Mouse (Mus musculus) embryonic facial prominence, embryonic 14.5 days (tissue): ENCODE results near the gene Snx14. TPM values are rescaled to one million over a fixed set of nuclear protein-coding genes. Genes with fewer than 3 reads are reported as not detected.

Experiments
- ATAC-seq: fragments of 200-750 bp; cut with Nextera tagmentation; 2 replicates; pipeline ENCODE4 v1.8.0; 2017; ENCODE audit warnings: low read depth, moderate number of reproducible peaks, moderate TSS enrichment
- DNase-seq: peaks from one replicate; pipeline ENCODE4 v3.0.0-alpha.2; 2015; ENCODE audit warnings: low spot score
- H3K27ac ChIP-seq: fragments of 300-500 bp; sonication (generic); replicated peaks from 2 replicates; pipeline ENCODE4 v1.5.1; 2014; ENCODE audit warnings: low read depth, mild to moderate bottlenecking, low read length, moderate library complexity
- H3K27me3 ChIP-seq: fragments of 300-500 bp; sonication (generic); replicated peaks from 2 replicates; pipeline ENCODE4 v1.6.1; 2014; ENCODE audit warnings: low read length; ENCODE audit not compliant: control insufficient read depth, insufficient read depth
- H3K36me3 ChIP-seq: fragments of 300-500 bp; sonication (generic); 2 replicates; pipeline ENCODE4 v1.6.1; 2014; ENCODE audit warnings: low read length, mixed read lengths; ENCODE audit not compliant: control insufficient read depth, insufficient read depth
- H3K4me1 ChIP-seq: fragments of 300-500 bp; sonication (generic); 2 replicates; pipeline ENCODE4 v1.6.1; 2014; ENCODE audit warnings: antibody characterized with exemption, low read length; ENCODE audit not compliant: control insufficient read depth, insufficient read depth
- H3K4me2 ChIP-seq: fragments of 300-500 bp; sonication (generic); 2 replicates; pipeline ENCODE4 v1.6.1; 2014; ENCODE audit warnings: low read depth, mild to moderate bottlenecking, low read length, moderate library complexity, mixed read lengths
- H3K4me3 ChIP-seq: fragments of 300-500 bp; sonication (generic); 2 replicates; pipeline ENCODE4 v1.5.1; 2014; ENCODE audit warnings: low read depth, mild to moderate bottlenecking, low read length
- H3K9ac ChIP-seq: fragments of 300-500 bp; sonication (generic); 2 replicates; pipeline ENCODE4 v1.6.1; 2014; ENCODE audit warnings: low read depth, mild to moderate bottlenecking, low read length, moderate library complexity, mixed read lengths
- H3K9me3 ChIP-seq: fragments of 300-500 bp; sonication (generic); 2 replicates; pipeline ENCODE4 v1.6.1; 2016; ENCODE audit warnings: low read length; ENCODE audit not compliant: control insufficient read depth
- WGBS: fragments of 180-500 bp; shearing (Covaris S2); extraction: QIAGEN DNeasy Blood & Tissue Kit; methylation state at CpG from one replicate; pipeline ENCODE4 v1.1.7; 2014; 5-methylcytosine and 5-hydroxymethylcytosine counted together
- polyA plus RNA-seq: library from polyadenylated mRNA; unstranded; fragments of >200 nt; fragmentation: Nextera tagmentation; extraction: Ambion mirVana; gene quantifications from 2 replicates; pipeline ENCODE4 v1.2.1, GENCODE M21; 2014

Gene Snx14
- polyA plus RNA-seq, 1 experiment from 2014 or later = 25.1 TPM

DNA sequence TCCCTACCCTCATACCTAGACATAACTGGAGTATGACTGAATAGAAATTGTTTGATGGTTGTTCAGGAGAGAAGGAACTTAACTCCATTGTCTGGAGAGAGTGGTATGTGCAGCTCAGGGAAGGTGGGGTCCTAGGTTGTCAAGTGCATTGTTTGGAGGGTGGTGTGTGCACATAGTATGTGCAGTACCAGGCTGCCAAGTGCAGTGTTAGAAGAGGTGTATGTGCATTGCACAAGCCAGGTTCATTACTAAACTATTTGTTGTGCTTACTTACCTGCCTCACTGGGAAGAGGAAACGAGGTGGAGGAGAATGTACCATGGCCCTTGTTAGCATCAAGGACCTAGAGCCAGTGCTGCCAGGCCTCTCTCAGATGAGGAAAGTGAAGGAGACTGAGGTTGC, 88.4 kb downstream of the Snx14 start:
- 76% methylated on average over 1 of the region's 1 CpGs for WGBS
- ATAC-seq (no peak), DNase-seq (no peak)
- no peak overlapping the region for H3K9ac ChIP-seq
- no peak overlapping the region for H3K4me2 ChIP-seq
- H3K4me3 ChIP-seq = no peak overlapping the region
- H3K36me3 ChIP-seq = no peaks in the 10 kb centered on the region
- no peak overlapping the region for H3K27ac ChIP-seq
- peaks cover 15% of the 10 kb centered on the region; the same call in 1 of the 2 replicates for H3K4me1 ChIP-seq
- no peaks in the 10 kb centered on the region for H3K9me3 ChIP-seq
- H3K27me3 ChIP-seq = no peaks in the 10 kb centered on the region

DNA sequence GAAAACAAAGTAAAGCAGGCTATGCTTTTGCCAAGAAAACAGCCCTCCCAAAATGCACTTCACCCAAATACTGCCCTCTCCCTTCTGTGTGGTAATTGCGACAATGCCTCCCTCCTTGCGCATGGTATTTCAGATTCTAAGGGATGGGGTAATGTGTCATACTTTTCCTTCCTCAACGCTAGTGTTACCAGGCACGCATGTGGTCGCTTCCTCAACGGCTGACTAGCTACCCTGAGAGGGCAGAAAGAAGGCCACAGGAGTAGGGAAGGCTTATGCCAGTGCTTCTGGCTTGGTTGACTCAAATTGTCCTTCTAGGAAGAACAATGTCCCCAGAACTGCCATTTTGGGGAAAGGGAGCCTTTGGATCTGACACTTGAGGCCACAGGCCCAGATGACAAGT, 90.1 kb downstream of the Snx14 start:
- Histone ChIP-seq H3K9me3 (no peaks in the 10 kb centered on the region), H3K4me2 (no peak overlapping the region), H3K36me3 (no peaks in the 10 kb centered on the region), H3K4me3 (no peak overlapping the region), H3K27me3 (no peaks in the 10 kb centered on the region), H3K9ac (no peak overlapping the region), H3K4me1 (peaks cover 15% of the 10 kb centered on the region; the same call in 1 of the 2 replicates), H3K27ac (no peak overlapping the region)
- no peak for ATAC-seq
- no peak for DNase-seq
- 81% methylated on average over 6 of the region's 6 CpGs for WGBS

DNA sequence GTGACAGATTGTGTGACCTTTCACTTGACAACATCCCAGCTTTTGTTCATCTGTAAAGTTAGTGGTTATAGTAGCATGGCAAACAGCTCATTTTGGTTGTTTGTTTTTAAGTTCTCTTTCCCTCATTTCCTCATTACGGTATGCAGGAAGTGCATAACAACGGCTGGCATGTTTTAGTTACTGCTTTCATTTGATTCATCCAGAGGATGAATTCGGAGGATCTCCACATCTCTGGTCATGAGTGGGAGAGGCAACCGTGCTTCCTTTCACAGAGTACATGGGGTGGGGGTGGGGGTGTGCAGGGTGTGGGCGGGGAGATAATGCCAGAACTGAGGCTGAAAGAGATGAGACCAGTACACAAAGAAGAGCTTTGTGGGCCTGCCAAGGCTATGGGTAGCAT, 91.9 kb downstream of the Snx14 start:
- Histone ChIP-seq H3K9me3 (no peaks in the 10 kb centered on the region), H3K9ac (no peak overlapping the region), H3K27me3 (no peaks in the 10 kb centered on the region), H3K4me2 (no peak overlapping the region), H3K4me3 (no peak overlapping the region), H3K36me3 (no peaks in the 10 kb centered on the region), H3K4me1 (peaks cover 10% of the 10 kb centered on the region; the same call in 1 of the 2 replicates), H3K27ac (no peak overlapping the region)
- WGBS = 58% methylated on average over 5 of the region's 5 CpGs
- ATAC-seq (no peak), DNase-seq (no peak)

DNA sequence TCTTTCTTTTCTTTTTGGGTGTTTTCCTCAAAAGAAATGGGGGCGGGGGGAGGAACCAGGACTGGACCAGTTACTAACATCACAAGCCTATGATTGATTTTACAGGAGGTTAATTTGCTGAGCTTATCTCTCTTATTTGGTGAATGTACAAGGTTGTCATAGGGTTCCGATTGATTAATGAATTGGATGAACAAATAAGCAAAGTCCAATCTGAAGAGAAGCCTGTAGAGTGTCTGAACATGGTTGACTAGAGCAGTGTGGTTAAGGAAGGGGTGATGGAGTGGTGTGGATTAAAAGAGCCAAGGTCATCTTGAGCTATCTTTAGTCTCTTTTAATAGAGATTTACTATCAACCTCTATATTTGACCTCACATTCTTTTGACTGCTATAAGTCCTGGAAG, 94.3 kb downstream of the Snx14 start:
- no peaks in the 10 kb centered on the region for H3K9me3 ChIP-seq
- WGBS = 90% methylated on average over 2 of the region's 2 CpGs
- no peaks in the 10 kb centered on the region for H3K27me3 ChIP-seq
- no peaks in the 10 kb centered on the region for H3K4me1 ChIP-seq
- no peak for ATAC-seq
- no peak overlapping the region for H3K4me3 ChIP-seq
- no peak for DNase-seq
- no peak overlapping the region for H3K4me2 ChIP-seq
- no peak overlapping the region for H3K27ac ChIP-seq
- no peak overlapping the region for H3K9ac ChIP-seq
- H3K36me3 ChIP-seq = no peaks in the 10 kb centered on the region

DNA sequence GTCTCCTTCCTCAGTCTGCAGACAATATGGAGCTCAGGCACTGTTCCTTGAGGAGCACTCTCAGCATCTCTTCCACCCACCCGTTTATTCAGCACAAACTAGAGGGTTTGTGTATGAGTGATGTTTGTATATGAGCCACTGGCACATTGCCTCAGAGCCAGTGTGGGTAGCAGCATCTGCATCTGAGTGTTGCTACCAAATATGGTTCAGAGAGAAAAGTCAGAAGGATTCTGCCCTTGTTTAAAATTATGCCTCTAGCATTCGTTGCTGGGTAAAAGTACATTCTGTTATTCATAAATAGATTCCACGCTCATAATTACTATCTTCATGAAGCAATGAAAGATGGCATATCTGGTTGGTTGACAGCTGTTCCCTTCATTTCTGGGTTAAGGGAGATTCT, 96.1 kb downstream of the Snx14 start:
- H3K4me2 ChIP-seq = no peak overlapping the region
- ATAC-seq = no peak
- H3K9me3 ChIP-seq = no peaks in the 10 kb centered on the region
- WGBS = 72% methylated on average over 3 of the region's 3 CpGs
- no peak for DNase-seq
- no peak overlapping the region for H3K4me3 ChIP-seq
- no peak overlapping the region for H3K9ac ChIP-seq
- no peaks in the 10 kb centered on the region for H3K27me3 ChIP-seq
- no peaks in the 10 kb centered on the region for H3K36me3 ChIP-seq
- no peaks in the 10 kb centered on the region for H3K4me1 ChIP-seq
- no peak overlapping the region for H3K27ac ChIP-seq

DNA sequence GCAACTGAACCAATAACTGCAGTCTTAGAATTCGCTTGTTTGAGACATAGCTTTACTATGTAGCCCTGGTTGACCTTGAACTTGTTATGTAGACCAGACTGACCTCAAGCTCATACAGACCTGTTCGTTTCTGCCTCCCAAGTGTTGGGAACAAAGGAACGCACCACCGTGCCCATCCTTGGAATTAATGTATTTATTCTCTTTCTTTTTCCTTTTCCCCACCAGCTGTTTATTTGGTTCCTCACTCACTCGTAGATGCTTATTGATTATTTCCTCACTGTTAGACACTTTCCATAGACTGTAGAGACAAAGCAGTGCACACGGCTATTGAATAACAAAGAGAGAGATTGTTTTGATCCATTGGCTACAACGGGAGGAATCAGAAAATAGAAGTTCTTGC, 96.5 kb downstream of the Snx14 start:
- H3K9me3 ChIP-seq = no peaks in the 10 kb centered on the region
- no peak overlapping the region for H3K4me3 ChIP-seq
- no peak overlapping the region for H3K9ac ChIP-seq
- no peaks in the 10 kb centered on the region for H3K4me1 ChIP-seq
- no peaks in the 10 kb centered on the region for H3K36me3 ChIP-seq
- 79% methylated on average over 7 of the region's 7 CpGs for WGBS
- no peak for DNase-seq
- no peaks in the 10 kb centered on the region for H3K27me3 ChIP-seq
- no peak for ATAC-seq
- H3K27ac ChIP-seq = no peak overlapping the region
- no peak overlapping the region for H3K4me2 ChIP-seq

DNA sequence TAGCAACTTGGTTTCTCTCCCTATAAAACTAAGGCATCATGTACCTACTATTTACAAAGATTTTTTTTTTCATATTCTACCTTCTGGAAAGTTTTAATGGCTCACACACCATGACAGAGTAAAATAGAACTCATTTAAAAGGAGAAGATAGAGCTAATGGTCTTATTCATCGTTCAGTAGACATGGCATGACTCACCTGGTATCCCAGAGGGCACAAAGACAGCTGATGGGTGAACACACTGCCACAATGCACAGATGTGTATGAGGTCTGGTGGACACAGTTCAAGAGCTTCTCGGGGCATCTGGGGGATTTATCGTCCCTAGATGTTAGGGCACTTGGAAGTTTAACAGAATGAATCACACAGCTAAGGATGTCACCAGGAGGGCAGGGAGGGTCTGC, 97.9 kb downstream of the Snx14 start:
- H3K4me1 ChIP-seq = no peaks in the 10 kb centered on the region
- 81% methylated on average over 3 of the region's 3 CpGs for WGBS
- no peak overlapping the region for H3K9ac ChIP-seq

DNA sequence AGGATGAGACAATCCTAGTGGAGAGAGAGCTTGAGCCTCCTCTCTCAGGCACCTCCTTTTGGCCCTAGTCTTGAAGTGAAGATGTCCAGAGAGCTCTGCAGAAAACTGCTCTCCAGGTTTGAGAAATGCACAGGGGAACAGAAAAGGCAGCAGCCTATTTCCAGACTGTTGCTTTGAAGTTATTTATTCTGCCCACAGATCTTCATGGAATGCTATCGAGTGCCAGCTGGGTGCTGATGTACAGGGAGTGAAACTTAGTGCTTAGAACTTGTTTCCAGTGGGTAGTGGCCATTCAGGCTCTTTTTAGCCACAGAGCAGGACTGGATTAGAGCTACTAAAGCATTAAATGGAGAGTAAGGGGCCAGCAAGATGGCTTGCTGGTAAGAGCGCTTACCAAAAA, 102.9 kb downstream of the Snx14 start:
- Histone ChIP-seq H3K4me3 (no peak overlapping the region), H3K36me3 (no peaks in the 10 kb centered on the region), H3K4me1 (no peaks in the 10 kb centered on the region), H3K27ac (no peak overlapping the region), H3K9ac (no peak overlapping the region), H3K27me3 (no peaks in the 10 kb centered on the region), H3K9me3 (no peaks in the 10 kb centered on the region), H3K4me2 (no peak overlapping the region)
- ATAC-seq (no peak), DNase-seq (no peak)
- 67% methylated on average over 2 of the region's 2 CpGs for WGBS

More for the DNA sequence above, 97.9 kb downstream of the Snx14 start:
- H3K36me3 ChIP-seq = no peaks in the 10 kb centered on the region
- no peak overlapping the region for H3K27ac ChIP-seq
- ATAC-seq = no peak
- no peak overlapping the region for H3K4me3 ChIP-seq
- no peak for DNase-seq
- no peak overlapping the region for H3K4me2 ChIP-seq
- H3K27me3 ChIP-seq = no peaks in the 10 kb centered on the region
- H3K9me3 ChIP-seq = no peaks in the 10 kb centered on the region

DNA sequence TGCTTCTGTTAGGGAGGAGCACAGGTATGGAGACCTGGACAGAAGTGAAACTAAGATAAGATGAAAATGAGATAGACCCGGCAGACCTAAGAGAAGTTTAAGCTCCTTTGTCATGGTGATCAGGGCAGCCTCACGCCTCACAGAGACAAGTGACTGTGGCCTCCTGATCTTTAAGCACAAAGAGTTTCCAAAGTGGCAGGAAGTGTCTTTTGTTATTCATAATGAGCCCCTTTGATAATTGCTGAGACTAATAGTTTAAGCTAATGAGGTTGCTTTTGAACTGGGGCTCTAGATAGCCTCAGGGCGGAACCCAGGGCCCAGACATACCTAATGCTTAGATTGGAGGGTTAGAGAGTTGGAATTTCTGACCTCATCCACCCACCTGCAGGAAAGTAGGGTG, 106.3 kb downstream of the Snx14 start:
- H3K27me3 ChIP-seq = peaks cover 13% of the 10 kb centered on the region
- no peak overlapping the region for H3K4me3 ChIP-seq
- H3K27ac ChIP-seq = no peak overlapping the region
- H3K4me2 ChIP-seq = no peak overlapping the region
- H3K9me3 ChIP-seq = no peaks in the 10 kb centered on the region
- no peaks in the 10 kb centered on the region for H3K36me3 ChIP-seq
- no peak overlapping the region for H3K9ac ChIP-seq
- DNase-seq (no peak), ATAC-seq (no peak; the same call in 1 of the 2 replicates)
- WGBS = 33% methylated on average over 3 of the region's 3 CpGs
- 0 out of 2 replicates have a peak, but pooled peaks cover 3% of the 10 kb centered on the region for H3K4me1 ChIP-seq
